Mouse (Mus musculus) frontal cortex, adult (tissue): ENCODE measurements around the gene Arl8a.

Source experiments
- ATAC-seq: cut with Nextera tagmentation; 2 replicates; pipeline ENCODE4 v1.9.2; 2017; ENCODE audit warnings: mild to moderate bottlenecking, moderate library complexity, mixed read lengths; ENCODE audit not compliant: low TSS enrichment

Arl8a gene

DNA sequence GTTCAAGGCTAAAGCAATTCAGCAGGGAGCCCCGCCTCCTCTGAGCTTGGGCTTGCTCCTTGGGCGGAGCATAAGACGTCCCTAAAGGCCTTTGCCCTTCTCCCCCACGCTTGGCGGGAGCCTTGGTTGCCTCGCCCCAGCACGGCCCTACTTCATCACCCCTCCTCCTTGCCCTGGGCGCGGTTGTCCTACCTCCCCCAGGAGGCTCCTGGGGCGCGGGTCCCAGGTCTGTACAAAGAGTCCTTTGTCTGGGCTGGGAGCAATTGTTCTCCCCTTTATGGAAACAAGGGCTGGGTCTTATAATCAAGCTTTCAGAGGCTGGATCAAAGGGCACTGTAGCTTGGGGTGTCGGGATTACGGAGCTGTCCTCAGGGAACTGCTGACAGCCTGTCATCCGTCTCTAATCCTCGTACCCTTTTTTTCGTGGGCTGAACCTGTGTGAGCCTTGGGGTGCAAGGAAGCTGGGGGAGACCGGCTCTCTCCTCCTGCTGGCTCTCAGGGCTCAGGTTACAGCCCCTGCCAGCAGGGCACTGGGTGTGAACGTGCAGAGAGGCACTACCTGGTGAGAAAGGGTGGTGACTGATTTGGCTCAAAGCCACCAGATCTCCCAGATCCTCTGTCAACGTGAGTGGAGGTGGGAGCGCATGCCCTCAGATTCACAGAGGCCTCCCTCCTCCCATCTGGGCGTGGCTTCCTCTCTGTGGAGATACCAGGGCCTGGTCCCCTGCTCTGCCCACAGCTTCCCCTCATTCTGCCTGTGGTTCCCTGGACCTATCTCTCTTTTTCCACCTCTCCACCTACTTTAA lies 52.6 kb downstream of the Arl8a start:
- no peak for ATAC-seq

- no peak for ATAC-seq
These were observed 53.8 kb downstream of the Arl8a start for GRCm38 (mm10) chr1:135200400-135200799.

DNA sequence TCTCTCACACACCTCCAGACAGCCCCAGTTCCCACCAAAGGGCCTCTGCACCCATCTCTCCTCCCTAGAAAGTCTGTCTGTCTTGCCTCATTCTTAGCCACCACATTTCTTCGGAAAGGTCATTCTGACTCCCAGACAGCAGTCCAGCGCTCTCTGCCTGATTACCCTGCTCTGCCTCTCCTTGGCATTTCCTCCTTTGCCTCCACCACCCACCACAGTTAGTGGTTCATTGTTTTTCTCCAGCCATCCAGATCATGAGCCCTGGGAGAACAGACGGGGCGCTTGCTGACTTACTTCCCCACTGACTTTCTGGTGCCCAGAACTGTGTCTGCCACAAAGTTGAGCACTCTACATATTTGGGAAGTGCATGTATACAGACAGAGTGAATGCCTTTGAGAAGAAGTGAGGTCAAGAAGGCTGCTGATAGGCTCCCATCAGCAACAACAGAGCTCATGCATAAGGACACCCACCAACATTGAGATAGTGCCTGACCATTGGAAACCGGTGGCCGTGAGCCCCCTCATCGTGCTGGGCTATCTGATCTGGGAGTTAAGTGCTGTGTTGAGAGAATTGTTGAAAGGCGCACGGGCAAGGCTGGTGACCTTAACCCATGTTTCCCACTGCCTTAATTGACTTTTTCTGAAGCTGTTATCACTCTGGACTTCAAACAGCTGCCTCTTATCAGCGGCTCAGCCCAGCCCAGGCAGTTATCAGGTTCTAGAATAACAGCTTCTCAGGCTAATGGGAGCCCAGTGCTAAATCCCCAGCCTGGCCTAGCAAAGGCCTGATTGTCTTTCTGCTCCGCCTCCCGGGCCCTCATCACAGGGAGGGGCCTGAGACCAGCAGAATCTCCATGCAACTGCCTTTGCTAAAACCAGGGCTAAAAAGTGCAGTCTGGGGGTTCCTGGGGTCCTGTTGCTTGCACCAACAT lies 57.8 kb downstream of the Arl8a start:
- ATAC-seq = no peak

DNA sequence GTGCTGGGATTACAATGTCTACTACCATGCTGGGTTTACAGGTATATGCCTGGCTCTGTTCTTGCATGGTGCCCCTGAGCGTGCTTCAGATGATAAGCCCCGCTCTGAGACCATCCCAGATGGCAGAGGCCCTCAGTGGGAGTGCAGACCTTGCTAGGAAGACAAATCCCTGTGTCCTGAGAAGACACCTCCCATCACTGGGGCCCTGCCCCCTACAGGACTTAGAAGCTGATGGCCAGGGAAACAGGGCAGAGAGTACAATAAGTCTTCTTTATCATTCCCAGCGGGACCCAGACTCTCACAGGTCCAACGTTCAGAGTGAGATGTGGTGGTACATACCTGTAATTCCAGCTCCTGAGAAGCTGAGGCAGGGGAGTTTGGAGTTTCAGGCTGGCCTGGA lies 58.6 kb downstream of the Arl8a start:
- no peak for ATAC-seq
